Mouse (Mus musculus) mammary gland, adult 2 months (tissue): Measurements from ENCODE around the gene Htr5b. TPM values are rescaled to one million over a fixed set of nuclear protein-coding genes. Genes with fewer than 3 reads are reported as not detected.

ENCODE experiments used
- polyA plus RNA-seq: library from polyadenylated mRNA; depleted of rRNA; stranded (reverse); fragments of >200 nt; gene quantifications from 2 replicates; pipeline ENCODE4 v1.2.3, GENCODE M21; 2012; ENCODE audit warnings: low replicate concordance; rRNA removed

The Htr5b gene
- 0.08 TPM in 1 of 2 replicates, not detected in the other for polyA plus RNA-seq

DNA sequence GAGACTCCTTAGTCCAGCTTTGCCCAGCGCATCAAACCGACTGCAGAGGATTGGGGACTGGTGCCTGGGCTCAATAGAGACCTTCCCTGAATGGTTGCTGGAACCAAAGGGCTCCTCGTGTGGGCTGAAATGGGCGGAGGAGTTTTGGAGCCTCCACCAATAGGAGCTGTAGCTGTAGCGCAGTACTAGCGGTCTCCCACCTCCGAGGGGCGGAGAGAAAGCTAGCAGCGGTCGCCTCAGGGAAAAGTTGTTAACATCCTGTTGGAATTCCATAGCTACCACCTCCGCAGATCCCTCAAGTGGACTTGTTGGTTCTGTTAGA lies at the start of gene Htr5b:
Gene Htr5b (minus strand): TSS at position 67 of the 322 bp plus-strand sequence.

GRCm38 (mm10) chr1:121567521-121568489 lies 39.5 kb upstream of the Htr5b start, which contains the start of gene Ddx18:
TSS of gene Ddx18 (minus strand) at chr1:121567989.

Other genes starting within 250 kb of the Htr5b start
- gene Insig2, start 195.9 kb downstream of the Htr5b start, polyA plus RNA-seq, result 16.1 and 36.6 TPM in 2 replicates
- gene Ccdc93, start 97.4 kb downstream of the Htr5b start, polyA plus RNA-seq, result 5.4 and 11.4 TPM in 2 replicates
- gene Ddx18, start 39.5 kb upstream of the Htr5b start, polyA plus RNA-seq, result 19.0 and 27.6 TPM in 2 replicates